Mouse (Mus musculus) heart, adult 2 months (tissue): ENCODE measurements at regions not wholly inside any gene's neighbourhood (a gene's known extent, or its start where the extent isn't known, plus 50 kb on each side); places are given as distances from the start of the nearest gene placed in this dataset.

Source experiments
- CTCF ChIP-seq: fragments of 200-600 bp; IDR thresholded peaks from 2 replicates; pipeline ENCODE4 v1.8.1; 2022; ENCODE audit warnings: antibody characterized with exemption, mild to moderate bottlenecking, moderate library complexity
- EP300 ChIP-seq: fragments of 200-500 bp; IDR thresholded peaks from 2 replicates; pipeline ENCODE4 v1.6.1; 2011; ENCODE audit warnings: low read depth, low read length, control low read depth; ENCODE audit not compliant: insufficient read depth
- POLR2A ChIP-seq: fragments of 200-500 bp; IDR thresholded peaks from 2 replicates; pipeline ENCODE4 v1.6.1; 2011; ENCODE audit warnings: mild to moderate bottlenecking, low read depth, low read length, control low read depth; ENCODE audit not compliant: insufficient read depth

- no peak for TF ChIP-seq CTCF
- TF ChIP-seq POLR2A = no peak
- TF ChIP-seq EP300 = no peak
These were observed 71.2 kb upstream of the Stxbp5l start for GRCm38 (mm10) chr16:37455971-37456370.
